Mouse (Mus musculus): ENCODE data around the gene Gm10309.
"Not testable (repeated sequence)": the region's sequence is repeated elsewhere in the genome, so short reads cannot be mapped to it uniquely, and the experiment has no call there.

Gm10309 gene

DNA sequence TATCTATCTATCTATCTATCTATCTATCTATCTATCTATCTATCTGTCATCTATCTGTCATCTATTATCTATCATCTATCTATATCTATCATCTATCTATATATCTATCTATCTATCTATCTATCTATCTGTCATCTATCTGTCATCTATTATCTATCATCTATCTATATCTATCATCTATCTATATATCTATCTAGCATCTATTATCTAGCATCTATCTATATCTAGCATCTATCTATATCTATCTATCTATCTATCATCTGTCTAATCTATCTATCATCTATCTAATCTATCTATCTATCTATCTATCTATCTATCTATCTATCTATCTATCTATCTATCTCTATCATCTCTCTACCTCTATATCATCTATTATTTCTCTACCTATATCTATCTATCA, 27.6 kb downstream of the Gm10309 start:
- in situ Hi-C loops (cut with MboI, MseI): not testable (repeated sequence)

DNA sequence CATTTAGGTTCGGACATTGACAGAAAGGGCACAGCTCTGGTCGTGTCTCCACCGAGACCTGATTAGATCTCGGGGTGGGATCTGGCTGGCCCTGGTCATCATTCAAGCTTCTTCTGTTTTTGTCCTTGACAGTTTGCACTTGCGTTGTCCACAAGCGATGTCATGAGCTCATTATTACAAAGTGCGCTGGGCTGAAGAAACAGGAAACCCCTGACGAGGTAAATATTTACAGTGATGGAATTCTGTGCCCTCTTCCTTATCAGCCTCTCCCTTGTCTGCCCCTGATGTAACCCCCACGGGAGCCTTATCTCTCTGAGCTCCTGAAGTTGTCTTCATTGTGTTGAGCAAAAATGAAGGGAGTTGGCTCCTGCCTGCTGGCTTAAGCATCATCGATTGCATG, 28.4 kb downstream of the Gm10309 start:
- in situ Hi-C loops (cut with MboI, MseI): no loop called here

DNA sequence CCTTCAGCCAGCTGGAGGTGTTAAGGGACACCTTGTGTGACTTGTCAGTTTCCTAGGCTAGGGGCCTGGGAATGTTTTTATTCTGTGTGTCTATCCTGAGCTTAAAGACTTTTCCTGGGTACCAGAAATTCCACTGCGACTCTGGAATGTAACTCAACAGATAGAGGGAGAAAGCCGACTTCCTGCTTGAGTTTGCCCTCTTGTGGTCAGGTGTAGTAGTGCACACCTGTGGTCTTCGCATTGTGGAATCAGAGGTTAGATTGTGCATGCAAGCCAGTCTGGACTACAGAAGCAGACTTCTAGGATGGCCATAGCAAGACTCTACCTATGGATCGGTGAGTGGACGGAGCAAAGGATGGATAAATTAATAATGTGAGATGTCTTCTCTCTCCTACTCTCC, 33.3 kb downstream of the Gm10309 start:
- in situ Hi-C loops (cut with MboI, MseI): no loop called here

DNA sequence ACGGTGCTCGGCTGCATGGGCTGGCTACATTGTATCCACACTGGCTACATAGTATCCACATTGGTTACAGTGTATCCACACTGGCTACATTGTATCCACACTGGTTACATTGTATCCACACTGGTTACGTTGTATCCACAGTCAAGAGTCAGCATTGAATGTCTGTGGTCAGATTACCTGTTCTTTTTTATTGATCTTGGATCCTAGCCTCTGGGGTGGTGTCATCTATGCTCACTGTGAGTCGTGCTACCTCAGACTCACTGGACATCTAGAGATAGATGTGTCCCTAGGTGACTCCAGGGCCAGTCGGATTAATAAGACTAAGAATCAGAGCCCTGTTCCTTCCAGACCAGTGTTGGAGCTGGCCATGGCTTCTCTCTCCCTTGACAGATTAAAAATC, 34.9 kb downstream of the Gm10309 start:
- in situ Hi-C loops (cut with MboI, MseI): no loop called here

DNA sequence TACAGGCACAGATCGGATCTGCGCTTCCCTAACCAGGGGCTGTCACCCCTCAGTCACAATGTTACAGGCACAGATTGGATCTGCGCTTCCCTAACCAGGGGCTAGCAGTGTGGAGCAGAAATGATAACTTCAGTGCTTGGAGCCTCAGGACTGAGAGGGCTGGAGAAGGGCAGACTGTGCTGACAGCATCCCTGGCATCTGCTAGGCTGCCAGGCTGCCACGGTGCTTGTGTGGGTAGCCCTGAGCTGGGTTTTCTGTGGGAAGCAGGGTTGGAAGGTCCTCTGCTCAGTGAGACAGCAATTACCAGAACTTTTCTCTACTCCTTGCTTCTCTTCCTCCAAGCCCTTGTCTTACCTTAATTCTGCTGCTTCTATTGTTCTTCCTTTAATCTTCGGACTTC, 37.1 kb downstream of the Gm10309 start:
- in situ Hi-C loops (cut with MboI, MseI): no loop called here

DNA sequence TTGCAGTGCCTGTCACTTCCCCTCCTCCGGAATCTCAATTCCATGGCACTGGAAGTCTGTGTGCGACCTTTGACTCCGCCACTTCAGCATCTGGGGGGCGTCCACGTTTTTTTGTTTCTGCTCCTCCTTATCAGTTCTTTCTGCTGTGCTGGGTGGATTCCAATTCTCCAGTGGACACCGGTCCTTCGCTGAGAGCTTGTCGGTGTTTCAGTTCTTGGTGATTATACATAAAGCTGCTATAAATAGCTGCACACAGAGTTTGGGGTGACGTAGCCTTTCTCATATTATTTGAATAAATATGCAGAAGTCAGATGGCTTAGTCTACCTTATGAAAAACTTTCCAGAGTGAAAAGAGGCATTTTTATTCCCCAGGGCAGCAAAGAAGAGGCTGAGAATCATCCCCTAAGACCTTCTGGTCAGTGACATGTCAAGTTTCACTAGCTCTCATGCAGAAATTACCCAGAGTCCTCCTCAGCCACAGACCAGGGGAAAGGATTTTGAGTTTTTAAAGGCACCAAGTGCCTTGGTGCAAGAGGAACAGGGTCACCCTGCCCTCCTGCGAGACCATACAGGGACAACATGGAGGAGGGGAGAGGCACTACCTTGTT, 37.6 kb downstream of the Gm10309 start:
- in situ Hi-C loops (cut with MboI, MseI): no loop called here

DNA sequence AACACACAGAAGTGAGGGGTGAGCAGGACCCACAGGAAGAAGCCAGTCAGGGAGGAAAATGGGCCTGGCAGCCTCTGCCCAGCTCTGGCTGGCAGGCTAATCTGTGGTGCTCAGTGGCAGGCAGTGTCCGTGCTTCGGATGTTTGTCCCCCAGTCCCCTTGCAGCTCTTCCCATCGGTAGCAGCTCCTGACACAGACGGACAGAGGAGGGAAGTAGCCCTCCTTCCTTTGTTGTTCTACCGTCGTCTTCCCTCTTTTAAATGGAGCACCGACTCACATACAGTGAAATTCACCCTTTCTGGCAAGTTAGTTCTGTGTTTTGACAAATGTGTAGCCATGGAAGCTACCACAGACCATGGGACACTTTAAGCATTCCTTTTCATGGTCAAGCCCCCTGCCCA, 38.2 kb downstream of the Gm10309 start:
- in situ Hi-C loops (cut with MboI, MseI): no loop called here

DNA sequence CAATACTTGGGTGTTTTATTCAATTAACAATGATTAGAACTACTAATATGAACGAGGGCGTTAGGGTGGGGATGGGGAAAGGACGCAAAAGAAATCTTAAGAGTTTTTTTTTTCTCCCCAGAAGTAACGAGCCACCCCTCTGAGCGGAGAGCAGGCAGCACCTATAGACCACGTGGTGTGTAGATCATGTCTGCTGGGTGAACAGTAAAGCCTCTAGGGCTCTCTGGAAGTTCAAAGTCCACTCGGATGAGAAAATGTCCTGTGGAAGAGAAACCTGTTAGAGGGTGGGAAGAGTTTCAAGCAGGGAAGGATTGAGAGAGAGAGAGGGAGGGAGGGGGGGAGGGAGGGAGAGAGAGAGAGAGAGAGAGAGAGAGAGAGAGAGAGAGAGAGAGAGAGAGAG, 38.6 kb downstream of the Gm10309 start:
- in situ Hi-C loops (cut with MboI, MseI): no loop called here

DNA sequence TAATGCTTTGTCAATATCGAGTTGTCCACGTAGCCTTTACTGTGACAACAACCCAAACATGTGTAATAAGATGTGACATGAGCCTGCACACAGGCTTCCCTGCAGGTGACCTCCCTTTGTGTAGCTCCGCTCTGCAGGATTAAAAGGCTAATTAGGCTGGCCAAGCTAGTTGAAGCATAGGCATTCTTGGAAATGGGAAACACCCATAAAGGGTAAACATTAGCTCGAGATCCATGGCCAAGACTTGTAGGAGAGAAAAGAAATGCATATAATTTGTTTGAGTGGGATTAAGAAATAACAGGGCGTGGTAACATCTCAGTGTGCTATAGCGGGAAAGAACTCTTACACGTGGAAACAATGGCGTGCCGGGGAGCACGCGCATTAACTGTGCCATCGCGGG, 39.2 kb downstream of the Gm10309 start:
- in situ Hi-C loops (cut with MboI, MseI): no loop called here

DNA sequence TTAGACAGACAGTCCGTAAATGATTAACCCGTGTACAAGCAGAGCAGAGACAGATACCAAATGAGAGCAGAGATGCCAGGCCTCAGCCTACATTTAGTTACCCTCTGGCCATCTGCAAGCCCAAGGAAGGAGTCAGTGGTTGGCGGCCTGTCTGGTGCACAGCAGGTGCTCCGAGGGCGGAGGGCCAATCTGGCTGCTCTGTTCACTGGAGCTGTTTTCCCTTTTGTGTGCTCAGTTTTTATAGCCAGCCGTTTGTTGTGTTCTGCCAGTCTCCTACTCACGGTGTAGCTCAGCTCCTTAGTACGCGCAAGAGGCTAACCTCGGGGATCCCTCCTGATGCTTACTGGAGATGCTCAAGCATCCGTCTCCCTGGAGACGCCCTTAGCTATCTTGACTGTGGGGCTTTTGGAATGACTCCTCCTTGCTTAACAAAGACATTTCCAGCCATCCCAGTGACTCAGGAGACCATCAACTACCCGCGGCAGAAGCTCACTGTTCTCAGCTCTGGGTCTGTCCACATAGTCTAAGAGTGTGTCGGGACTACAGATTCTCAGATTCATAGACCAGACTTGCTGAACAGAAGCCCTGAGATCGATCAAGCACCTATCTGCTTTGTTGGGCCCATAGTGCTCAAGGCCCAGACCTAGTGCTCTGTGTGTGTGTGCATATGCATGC, 40.2 kb downstream of the Gm10309 start:
- in situ Hi-C loops (cut with MboI, MseI): no loop called here

DNA sequence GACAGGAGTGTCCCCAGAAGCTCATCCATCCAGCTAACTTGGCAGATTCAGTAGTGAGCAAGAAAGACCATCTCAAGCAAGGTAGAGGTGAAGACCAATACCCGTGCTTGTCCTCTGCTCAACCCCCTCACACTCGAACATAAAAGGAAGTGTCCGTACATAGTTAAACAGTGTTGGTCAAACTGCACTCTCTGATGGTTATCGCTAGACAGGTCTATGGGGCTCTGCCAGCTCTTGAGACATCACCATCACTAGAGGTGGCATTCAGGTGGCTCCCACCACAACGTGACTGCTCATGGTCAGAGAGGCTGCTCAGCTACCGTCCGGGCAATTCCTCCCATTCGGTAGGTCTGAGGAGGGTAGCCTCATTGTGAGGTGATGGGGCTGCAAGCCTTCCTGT, 40.8 kb downstream of the Gm10309 start:
- in situ Hi-C loops (cut with MboI, MseI): no loop called here

DNA sequence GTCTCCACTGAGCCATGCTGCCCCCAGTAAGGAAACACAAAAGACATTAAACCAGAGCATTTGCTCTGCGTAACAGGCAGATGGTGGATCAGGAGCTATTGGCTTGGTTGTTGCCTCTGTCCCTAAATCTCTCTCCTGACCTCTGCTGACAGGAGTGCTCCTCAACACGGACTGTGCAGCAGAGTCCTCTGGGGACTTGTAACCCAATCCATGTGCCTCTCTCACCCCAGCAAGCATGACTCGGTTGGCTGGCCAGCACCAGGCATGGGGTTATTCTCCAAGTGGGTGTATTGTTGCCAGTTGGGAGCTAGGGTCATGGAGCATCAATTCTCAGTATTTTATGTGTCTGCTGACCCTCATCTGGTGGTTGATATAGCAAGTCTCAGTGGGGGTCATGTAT, 41.7 kb downstream of the Gm10309 start:
- in situ Hi-C loops (cut with MboI, MseI): no loop called here

DNA sequence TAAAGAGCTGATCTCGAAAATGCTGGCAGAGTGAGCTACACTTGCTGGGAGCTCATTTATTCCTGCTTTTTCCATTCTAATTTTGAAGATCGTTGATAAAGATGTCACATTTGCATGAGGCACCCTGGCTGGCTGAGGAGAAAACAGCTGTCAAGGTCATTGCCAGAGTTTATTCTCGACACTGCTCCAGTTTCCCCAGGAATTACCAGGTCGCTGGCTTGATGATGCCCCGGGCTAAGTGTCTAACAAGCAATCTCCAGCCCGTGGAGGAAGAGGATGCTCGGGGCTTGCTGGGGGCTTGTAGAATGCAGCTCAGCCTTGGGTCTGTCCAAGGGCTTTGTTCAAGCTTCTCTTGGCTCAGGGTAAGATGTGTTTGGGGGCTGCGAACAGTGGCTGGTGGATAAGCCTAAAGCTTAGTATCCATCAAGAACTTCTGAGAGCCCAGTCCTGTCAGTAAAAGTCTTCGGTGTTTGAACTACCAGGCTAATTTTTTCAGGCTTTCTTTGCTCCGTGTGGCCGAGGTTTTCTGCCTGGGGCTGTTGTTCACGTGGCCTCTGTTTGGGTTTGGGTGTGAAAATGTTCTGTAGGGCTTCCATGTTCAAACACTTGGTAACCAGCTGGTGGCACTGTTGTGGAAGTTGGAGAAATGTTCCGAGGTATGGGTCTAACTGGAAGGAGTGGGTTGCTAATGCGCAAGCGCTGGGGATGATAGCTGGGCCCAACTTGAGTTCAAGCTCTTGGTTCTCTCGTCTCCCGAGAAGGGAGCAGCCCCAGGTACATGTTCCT, 44.2 kb downstream of the Gm10309 start:
- in situ Hi-C loops (cut with MboI, MseI): no loop called here

DNA sequence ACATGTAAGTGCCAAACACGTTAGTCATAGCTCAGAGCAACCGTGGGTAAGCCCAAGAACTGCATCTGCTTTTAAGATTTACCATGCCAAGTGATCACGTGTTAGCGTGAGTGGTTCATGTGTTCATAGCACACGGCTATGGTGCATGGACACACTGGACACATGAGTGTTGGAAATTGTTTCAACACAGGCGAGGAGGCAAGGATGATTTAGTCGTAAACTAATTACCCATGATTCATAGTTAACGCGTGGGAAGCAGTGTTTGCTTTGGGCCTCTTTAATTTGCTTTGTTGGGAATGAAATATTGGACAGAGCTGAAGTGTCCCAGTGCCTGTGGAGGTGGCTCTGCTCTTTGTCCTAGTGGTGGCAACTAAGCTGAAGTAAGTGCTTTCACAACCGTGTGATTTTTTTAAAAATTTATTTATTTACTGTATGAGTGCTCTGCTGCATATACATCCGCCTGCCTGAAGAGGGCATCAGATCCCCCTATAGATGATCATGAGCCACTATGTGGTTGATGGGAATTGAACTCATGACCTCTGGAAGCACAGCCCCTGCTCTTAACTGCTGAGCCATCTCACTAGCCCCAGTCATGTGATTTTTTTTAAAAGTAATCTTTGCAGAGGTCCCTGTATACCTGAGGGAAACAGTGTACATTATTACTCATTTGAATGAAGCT, 46.6 kb downstream of the Gm10309 start:
- in situ Hi-C loops (cut with MboI, MseI): loop anchor here (5.0 kb wide), 1 partner anchor 186 kb away; no protein-coding TSS in a partner anchor

DNA sequence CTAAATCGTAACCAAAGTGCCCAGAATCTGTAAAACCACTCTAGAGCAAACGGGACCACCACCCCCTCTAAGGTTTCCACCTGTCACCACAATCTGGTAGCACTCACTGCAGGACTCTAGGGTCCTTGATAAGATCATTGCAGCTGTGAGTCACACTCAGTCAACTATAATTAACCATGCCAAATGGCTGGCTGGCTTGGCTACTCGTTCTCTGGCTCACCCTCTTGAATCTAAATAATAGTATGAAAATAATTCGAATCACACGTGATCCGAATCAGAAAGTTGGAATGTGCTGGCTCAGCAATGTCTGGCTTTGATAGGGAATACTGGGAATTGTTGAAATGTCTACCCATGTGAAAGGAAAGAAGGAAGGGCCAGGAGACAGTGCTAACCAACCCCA, 48.5 kb downstream of the Gm10309 start:
- in situ Hi-C loops (cut with MboI, MseI): loop anchor here (5.0 kb wide), 1 partner anchor 184 kb away; no protein-coding TSS in a partner anchor

DNA sequence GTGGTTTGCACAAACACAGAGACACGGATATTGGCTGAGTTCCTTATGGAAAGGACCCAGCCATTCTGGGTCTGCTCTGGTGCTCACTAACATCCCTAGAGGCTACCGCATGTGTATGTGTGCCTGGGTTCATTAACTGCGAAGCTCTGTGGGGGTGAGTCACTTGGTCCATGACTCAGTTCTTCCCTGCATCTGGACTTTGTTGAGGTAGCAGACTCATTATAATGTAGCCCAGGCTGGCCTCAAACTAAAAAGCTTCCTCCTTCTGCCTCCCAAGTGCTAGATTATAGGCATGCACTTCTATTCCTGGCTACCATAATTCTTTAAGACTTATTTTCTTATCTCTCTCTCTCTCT, 50.7 kb downstream of the Gm10309 start:
- in situ Hi-C loops (cut with MboI, MseI): no loop called here

DNA sequence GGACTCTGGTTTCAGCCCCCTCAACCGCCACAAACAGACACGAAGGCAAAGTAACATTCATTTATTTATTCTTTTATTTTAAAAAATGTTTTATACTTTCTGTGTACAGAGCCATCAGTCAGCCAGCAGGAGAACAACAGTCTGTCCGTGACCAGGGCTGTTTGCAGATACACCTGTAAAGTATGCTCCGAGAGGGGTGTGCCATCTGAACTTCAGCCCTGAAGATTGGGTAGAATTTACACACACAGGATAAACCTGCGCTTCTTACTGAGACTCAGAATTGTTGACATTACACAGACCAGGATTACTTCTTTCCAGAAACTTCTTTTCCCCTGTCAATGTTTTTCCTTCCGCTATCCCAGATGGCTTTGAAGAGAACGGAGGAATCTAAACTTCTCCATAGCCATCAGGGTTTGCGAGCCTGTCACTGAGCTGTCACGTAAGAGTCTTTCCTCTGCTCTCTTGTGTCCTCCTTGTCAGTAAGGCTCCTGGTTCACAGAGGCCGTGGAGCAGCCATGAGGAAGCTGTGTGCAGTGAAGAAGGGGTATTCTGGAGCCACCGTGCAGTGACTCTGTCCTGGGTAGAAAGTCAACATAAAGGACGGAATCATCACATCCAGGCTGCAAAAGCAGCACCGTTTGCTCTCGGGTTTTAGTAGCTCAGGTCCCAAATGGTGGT, 51.2 kb downstream of the Gm10309 start:
- in situ Hi-C loops (cut with MboI, MseI): no loop called here

DNA sequence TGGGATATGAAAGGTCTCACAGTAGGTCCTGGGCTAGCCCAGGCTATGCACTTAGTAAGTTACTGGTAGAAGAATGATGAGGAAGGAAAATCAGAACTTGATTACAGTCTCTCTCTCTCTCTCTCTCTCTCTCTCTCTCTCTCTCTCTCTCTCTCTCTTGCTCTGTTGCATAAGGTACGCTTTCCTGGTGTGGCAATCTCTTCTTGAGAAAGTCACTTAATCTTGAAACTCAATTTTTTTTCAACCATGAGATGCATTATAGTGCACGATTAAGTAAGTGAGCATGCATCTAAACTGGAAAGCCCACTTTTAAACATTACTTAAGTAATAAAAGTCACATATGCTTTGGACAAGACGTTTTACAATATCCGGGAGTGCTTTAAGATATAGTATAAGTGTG, 52.1 kb downstream of the Gm10309 start:
- in situ Hi-C loops (cut with MboI, MseI): no loop called here

Measured in T-helper 2 cell (primary cell).